Mouse (Mus musculus) lung, adult 2 months (tissue): ENCODE measurements around the gene Trpd52l3.

ENCODE experiments used
- CTCF ChIP-seq: fragments of 200-500 bp; IDR thresholded peaks from 2 replicates; pipeline ENCODE4 v1.5.1; 2011; ENCODE audit warnings: mild to moderate bottlenecking, low read length, control low read depth; ENCODE audit not compliant: insufficient read depth
- POLR2A ChIP-seq: fragments of 200-500 bp; IDR thresholded peaks from 2 replicates; pipeline ENCODE4 v1.6.1; 2011; ENCODE audit warnings: low read depth, mild to moderate bottlenecking, control low read depth, low read length, borderline replicate concordance; ENCODE audit errors: extremely low read depth

DNA sequence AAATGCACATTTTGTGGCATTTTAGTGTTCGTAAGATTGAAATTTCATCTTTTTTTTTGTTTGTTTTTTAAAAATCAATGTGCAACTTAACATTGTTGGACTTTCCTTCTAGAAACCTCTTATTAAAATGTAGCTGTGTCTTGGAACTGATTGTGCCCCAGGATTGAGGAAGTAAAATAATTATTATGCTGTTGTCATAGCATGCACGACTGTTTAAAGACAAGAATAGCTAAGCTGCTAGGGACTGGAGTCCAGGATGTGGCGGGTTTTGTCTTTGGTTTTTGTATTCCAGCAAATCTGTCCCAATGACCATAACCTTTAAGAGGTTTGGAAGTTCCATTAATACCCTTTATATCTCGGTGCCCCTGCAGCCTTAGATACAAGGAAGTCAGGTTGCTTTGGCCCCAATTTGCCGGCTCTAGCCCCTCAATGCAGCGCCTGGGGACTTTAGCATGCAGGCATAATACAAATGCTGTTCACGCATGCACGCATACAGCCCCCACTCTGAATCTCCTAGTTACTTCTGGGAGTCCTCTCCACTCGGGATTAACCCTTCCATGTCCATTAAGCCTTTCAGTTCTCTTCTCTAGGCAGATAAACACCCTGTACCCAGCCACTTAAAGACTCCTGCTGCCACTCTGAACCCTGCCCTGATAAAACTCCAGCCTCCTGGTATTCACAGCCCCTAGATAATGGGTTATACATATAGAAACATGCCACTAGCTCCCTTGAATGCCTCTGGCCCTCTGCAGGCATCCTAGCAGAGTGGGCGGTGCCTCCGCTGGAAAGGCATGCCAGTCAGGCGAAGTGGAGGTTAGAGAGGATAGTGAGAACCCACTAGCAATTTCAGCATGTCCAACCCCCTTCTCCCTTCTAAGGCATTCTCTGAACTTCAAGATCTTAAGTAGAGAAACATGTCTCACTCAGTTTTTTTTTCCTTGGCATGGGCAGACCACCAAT lies 2.9 kb upstream of the Trpd52l3 start:
- no peak for TF ChIP-seq POLR2A
- TF ChIP-seq CTCF: no peak
